Mouse (Mus musculus) olfactory bulb, adult 2 months (tissue): ENCODE data around the gene Dnajc1. TPM values are rescaled to one million over a fixed set of nuclear protein-coding genes. Genes with fewer than 3 reads are reported as not detected.

Experiments
- H3K27ac ChIP-seq: fragments of 200-500 bp; 2 replicates; pipeline ENCODE4 v1.5.1; 2012; ENCODE audit warnings: low read depth, low read length; ENCODE audit not compliant: insufficient read depth
- H3K4me1 ChIP-seq: fragments of 200-500 bp; 2 replicates; pipeline ENCODE4 v1.6.1; 2012; ENCODE audit warnings: low read length; ENCODE audit not compliant: control insufficient read depth, insufficient read depth
- H3K4me3 ChIP-seq: fragments of 200-500 bp; 2 replicates; pipeline ENCODE4 v1.5.1; 2012; ENCODE audit warnings: mild to moderate bottlenecking, low read depth, low read length, moderate library complexity; ENCODE audit not compliant: insufficient read depth
- CTCF ChIP-seq: fragments of 200-500 bp; IDR thresholded peaks from 2 replicates; pipeline ENCODE4 v1.5.1; 2012; ENCODE audit warnings: low read depth, mild to moderate bottlenecking, low read length, moderate library complexity; ENCODE audit not compliant: insufficient read depth
- POLR2A ChIP-seq: fragments of 200-500 bp; IDR thresholded peaks from 2 replicates; pipeline ENCODE4 v1.6.1; 2012; ENCODE audit warnings: mild to moderate bottlenecking, low read depth, low read length, moderate library complexity; ENCODE audit not compliant: insufficient read depth
- WGBS: fragments of 180-500 bp; shearing (Covaris S2); methylation state at CpG from one replicate; pipeline ENCODE4 v1.1.7; 2018; 5-methylcytosine and 5-hydroxymethylcytosine counted together
- polyA plus RNA-seq: library from polyadenylated mRNA; stranded (reverse); fragments of >200 nt; gene quantifications from 2 replicates; pipeline ENCODE4 v1.2.4, GENCODE M21; 2012; ENCODE audit warnings: low replicate concordance; ENCODE audit not compliant: missing spikeins, insufficient read depth, insufficient read length

Dnajc1 gene
- polyA plus RNA-seq, 1 experiment: not detected

DNA sequence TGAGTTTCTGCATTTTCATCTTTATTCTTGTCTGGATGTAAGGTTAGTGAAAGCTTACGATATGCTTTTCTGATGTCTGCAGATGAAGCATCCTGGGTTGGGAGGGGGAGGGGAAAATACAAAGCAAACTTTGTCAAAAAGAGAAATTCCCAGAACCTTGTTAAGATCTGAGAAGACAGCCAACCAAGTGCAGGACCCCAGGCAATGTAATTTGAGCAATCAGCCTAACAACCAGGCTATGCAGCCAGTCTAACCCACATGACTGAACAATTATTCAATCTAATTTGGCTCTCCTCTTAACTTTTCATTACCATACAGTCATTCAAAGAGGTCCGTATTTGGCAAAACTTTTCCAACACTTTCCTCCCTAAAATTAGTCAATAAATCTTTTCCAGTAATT lies 75.7 kb downstream of the Dnajc1 start:
- Histone ChIP-seq H3K4me3 (no peak overlapping the region), H3K4me1 (no peaks in the 10 kb centered on the region), H3K27ac (no peak overlapping the region)
- TF ChIP-seq POLR2A (no peak), CTCF (no peak)
- 82% methylated on average over 2 of the region's 2 CpGs for WGBS

DNA sequence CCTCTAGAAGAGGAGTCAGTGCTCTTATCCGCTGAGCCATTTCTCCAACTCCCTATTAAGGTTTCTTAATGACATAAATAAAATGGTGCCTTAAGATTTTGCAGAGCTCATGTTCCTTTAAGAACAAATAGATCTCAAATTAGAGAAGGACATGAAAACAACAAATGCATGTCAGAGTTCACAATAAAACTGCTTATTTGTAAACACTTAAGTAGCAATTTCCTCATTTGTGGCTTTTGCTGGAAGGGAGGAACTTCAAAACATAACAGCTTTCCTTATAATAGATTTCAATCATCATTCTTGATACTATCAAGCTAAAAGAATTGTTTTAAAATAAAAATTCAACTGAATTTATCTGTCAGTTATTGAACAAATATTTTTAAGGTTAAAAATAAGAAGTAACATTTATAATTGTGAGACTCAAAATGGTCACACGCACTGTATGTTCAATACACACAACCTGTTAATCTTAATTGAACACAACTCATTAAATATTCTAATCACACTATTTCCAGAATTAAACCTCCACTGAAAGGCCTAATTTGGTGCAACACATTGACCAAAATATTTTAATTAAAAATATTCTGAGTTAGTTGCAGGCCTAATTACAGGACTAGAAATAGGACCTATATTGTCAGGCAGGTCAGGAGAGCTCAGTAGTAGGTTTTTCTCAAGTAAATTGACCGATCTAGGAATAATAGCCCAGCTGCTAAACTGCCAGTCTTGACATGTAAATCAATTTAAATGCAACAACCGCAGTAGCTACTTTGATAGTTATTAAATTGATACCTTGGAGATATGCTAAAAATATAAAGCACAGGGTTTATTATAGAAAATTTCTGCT lies 82.1 kb downstream of the Dnajc1 start:
- Histone ChIP-seq H3K4me1 (no peaks in the 10 kb centered on the region), H3K27ac (no peak overlapping the region), H3K4me3 (no peak overlapping the region)
- WGBS: 82% methylated on average over 4 of the region's 4 CpGs
- TF ChIP-seq POLR2A: no peak
- TF ChIP-seq CTCF: no peak

DNA sequence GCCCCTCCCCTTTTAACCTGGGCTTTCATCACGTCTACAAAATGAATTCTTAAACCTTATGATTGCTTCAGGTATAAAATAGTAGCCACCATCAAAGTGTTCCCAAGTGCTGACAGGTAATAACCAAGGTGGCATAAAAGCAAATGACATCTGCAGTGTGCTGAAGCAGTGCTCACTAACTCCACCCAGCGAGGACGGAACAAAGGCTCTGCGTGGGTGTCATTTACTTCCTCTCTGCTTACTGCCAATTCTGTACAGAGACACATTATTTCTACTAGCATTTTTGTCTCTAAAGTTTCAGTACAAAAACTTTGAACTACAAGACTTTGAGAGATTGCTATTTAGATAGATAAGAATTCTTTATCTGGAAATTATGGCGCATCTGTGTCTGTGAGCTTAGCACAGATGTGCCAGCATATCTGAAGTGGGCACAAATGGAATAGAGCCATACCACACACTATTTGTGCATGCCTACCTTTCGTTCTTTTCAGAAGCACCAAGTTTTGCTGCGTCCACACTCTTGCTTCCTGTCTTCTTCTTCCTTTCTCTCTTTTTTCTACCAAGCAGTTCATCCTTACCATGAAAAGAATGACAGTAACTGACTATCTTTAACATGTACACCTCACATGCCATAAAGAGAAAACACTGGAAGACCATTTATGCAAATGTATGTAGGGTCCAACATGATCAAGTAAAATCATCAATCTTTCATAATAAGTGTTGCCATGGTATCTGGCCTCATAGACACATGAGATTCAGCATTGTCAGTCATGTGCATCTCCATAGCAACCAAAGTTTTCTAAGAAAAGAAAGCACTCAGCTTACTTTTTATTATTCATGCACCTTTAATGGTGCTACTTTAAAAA lies 85.0 kb downstream of the Dnajc1 start:
- H3K4me1 ChIP-seq: no peaks in the 10 kb centered on the region
- no peak for TF ChIP-seq POLR2A
- no peak for TF ChIP-seq CTCF
- H3K27ac ChIP-seq: no peak overlapping the region
- 79% methylated on average over 7 of the region's 7 CpGs for WGBS
- no peak overlapping the region for H3K4me3 ChIP-seq

DNA sequence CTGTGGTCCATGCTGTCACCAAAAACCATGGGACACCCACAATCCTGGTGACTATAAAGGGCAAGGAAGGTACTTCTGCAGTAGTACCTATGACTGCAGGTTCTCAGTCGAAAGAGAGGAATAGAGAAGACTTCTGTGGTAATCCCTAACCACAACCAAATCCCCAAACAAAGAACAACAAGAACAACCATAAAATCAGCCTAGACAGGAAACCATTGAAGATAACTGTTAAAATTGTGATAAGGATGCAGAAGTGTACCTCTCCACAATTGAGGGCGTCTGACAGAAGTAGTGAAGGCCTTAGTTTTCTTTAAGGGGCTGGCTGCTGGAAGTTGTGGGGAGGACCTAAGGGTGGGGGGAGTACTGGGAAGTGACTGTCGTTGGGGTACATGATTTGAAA lies 91.7 kb downstream of the Dnajc1 start:
- TF ChIP-seq CTCF: no peak
- TF ChIP-seq POLR2A: no peak
- H3K4me3 ChIP-seq: no peak overlapping the region
- no peaks in the 10 kb centered on the region for H3K4me1 ChIP-seq
- no peak overlapping the region for H3K27ac ChIP-seq
- WGBS: 92% methylated on average over 3 of the region's 3 CpGs

DNA sequence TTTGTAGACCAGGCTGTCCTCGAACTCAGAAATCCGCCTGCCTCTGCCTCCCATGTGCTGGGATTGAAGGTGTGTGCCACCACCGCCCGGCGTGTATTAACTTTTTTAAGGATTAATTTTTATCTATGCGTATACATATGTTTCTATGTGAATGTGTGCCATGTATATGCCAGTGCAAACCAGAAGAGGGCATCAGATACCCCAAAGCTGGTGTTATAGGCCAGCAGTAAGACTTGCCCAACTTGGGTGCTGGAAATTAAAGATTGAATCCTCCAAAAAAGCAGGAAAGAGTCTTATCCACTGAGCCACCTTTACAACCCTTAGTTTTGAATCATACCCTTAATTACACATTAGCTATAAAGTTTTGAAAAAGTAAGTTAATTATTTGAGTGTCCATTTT lies 107.5 kb downstream of the Dnajc1 start:
- TF ChIP-seq CTCF (no peak), POLR2A (no peak)
- H3K4me1 ChIP-seq: no peaks in the 10 kb centered on the region
- H3K27ac ChIP-seq: no peak overlapping the region
- 98% methylated on average over 6 of the region's 6 CpGs for WGBS
- no peak overlapping the region for H3K4me3 ChIP-seq

DNA sequence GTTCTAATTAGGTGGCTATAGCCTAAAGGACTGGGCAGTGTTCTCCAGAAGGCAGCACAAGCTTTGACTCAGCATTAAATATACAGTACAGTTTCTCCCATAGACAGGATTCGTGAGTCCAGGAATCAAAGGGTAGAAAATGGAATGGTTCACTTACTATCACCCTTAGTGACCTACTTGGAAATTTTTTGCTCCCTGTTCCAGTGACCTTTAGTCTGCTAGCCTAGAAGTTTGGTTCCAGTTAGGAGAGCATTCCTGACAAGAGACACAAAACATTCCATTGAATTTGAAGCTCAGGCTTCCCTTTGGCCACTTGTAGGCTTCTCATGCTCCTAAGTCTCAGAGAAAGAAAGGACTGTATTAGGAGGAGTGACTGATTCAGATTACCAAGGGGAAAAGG lies 126.9 kb downstream of the Dnajc1 start:
- H3K4me3 ChIP-seq: no peak overlapping the region
- no peak overlapping the region for H3K27ac ChIP-seq
- WGBS: 95% methylated on average over 1 of the region's 1 CpGs
- no peaks in the 10 kb centered on the region for H3K4me1 ChIP-seq
- no peak for TF ChIP-seq POLR2A
- no peak for TF ChIP-seq CTCF

- WGBS: 91% methylated on average over 3 of the region's 3 CpGs
- TF ChIP-seq POLR2A (no peak), CTCF (no peak)
- H3K4me3 ChIP-seq: no peak overlapping the region
- H3K4me1 ChIP-seq: no peaks in the 10 kb centered on the region
- H3K27ac ChIP-seq: no peak overlapping the region
Observed at GRCm38 (mm10) chr2:18264579-18264978, 128.1 kb downstream of the Dnajc1 start.

DNA sequence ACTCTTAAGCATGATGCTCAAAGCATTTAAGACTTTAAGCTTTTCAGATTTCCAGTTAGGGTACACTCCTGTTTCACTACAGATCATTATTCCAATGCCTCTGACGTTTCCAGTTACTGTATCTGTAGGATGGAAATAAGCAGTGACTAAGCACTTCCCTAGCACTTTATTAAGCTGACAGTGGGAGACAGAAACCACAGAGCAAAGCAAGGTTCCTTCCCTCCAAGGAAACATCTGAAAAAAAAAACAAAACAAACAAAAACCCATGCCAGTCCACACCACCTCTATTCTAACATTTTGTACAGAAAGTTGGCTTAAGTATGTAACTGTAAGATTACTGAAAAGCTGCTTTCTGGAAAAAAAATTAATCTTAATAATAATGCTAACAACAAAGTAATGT lies 130.3 kb downstream of the Dnajc1 start:
- WGBS: 8% methylated on average over 1 of the region's 1 CpGs
- H3K27ac ChIP-seq: no peak overlapping the region
- TF ChIP-seq POLR2A (no peak), CTCF (no peak)
- no peak overlapping the region for H3K4me3 ChIP-seq
- H3K4me1 ChIP-seq: no peaks in the 10 kb centered on the region

DNA sequence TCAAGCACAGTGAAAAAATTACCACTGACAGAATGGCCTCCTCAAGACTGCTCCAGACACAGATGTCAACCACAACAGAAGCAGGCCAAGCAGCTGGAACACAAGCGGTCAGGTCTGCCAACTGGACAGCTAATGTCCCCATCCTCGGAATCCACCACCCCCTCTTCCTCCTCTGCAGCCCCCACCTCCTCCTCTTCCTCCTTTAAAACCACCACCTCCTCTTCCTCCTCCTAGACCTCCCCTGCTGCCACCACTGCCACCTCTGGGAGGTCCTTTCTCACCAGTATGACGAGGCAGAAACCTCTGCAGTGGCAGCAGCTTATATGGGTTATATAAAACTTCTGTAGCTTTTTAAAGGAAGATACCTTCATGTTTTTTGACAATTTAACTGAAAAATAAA lies 143.4 kb downstream of the Dnajc1 start:
- H3K4me1 ChIP-seq: no peaks in the 10 kb centered on the region
- no peak for TF ChIP-seq POLR2A
- no peak for TF ChIP-seq CTCF
- 95% methylated on average over 3 of the region's 3 CpGs for WGBS
- H3K4me3 ChIP-seq: no peak overlapping the region
- H3K27ac ChIP-seq: no peak overlapping the region
